Mouse (Mus musculus): Measurements from ENCODE around the gene Pld1. TPM values are rescaled to one million over a fixed set of nuclear protein-coding genes. Genes with fewer than 3 reads are reported as not detected.
A peak's percentile ranks its signal among the peaks of the same experiment; 100 is the strongest.

Gene Pld1
- polyA plus RNA-seq, 1 experiment from 2014 or later = 5.8 TPM

DNA sequence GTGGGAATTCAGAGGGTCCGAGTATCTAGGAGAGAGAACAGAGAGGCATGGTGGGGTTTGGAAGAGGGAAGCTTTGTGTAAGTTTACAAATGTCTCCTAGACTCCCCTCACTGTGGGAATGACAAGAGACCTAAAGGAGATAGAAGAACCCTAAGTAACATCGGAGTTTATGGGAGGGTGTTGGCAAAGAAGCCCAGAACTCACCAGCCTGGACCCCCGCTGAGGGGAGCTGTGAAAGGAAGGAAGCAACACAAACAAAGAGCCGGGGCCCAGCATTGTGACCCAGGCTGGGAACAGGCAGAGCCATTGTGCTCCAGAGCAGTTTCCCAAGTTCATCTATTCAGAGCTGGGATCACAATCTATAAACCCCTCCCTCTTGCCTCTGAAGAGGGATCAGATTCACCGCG lies 25.3 kb downstream of the Pld1 start:
- Histone ChIP-seq H3K4me3 (ENCODE audit: low read depth, low read length) (no peak overlapping the region), H3K9me3 (ENCODE audit: control insufficient read depth, low read length) (no peaks in the 10 kb centered on the region), H3K4me1 (replicated peaks; ENCODE audit: control insufficient read depth, insufficient read depth) (no peaks in the 10 kb centered on the region), H3K36me3 (ENCODE audit: control insufficient read depth, insufficient read depth, low read length) (no peaks in the 10 kb centered on the region), H3K4me2 (replicated peaks; ENCODE audit: low read depth) (no peak overlapping the region), H3K9ac (ENCODE audit: low read length) (no peak overlapping the region), H3K27me3 (ENCODE audit: control insufficient read depth, insufficient read depth, low read length) (no peaks in the 10 kb centered on the region), H3K27ac (replicated peaks) (no peak overlapping the region)
- WGBS = 37% methylated on average over 6 of the region's 6 CpGs
- DNase-seq (ENCODE audit: low spot score) (no peak), ATAC-seq (ENCODE audit: low FRiP score, low TSS enrichment) (no peak)
- TF ChIP-seq EP300 (optimal IDR thresholded peaks at IDR 0.05) = no peak
- TF ChIP-seq CTCF (IDR thresholded peaks at IDR 0.05; ENCODE audit: low read depth) = no peak

DNA sequence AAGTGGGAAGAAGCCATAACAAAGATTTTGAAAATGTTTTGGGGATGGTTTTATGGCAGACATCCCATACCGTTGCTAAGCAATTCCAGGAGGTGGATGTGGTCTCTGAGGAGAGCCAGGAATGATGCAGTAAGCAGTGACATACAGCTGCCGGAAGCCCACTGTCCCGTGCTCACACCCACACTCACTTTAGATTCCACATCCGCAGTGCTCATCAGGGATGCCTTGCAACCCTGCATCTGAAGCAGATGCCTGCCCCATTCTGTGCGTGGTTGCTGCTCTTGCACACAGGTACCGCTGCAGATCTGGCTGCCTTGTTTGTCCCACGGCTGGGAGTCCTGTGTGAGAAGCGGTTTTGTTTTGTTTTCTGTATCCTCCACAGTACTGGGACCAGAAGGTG lies 30.2 kb downstream of the Pld1 start:
- Histone ChIP-seq H3K4me3 (ENCODE audit: low read depth, low read length) (no peak overlapping the region), H3K9me3 (ENCODE audit: control insufficient read depth, low read length) (no peaks in the 10 kb centered on the region), H3K4me2 (replicated peaks; ENCODE audit: low read depth) (no peak overlapping the region), H3K4me1 (replicated peaks; ENCODE audit: control insufficient read depth, insufficient read depth) (no peaks in the 10 kb centered on the region), H3K27me3 (ENCODE audit: control insufficient read depth, insufficient read depth, low read length) (no peaks in the 10 kb centered on the region), H3K9ac (ENCODE audit: low read length) (no peak overlapping the region), H3K36me3 (ENCODE audit: control insufficient read depth, insufficient read depth, low read length) (no peaks in the 10 kb centered on the region), H3K27ac (replicated peaks) (no peak overlapping the region)
- DNase-seq (ENCODE audit: low spot score) (no peak), ATAC-seq (ENCODE audit: low FRiP score, low TSS enrichment) (no peak)
- TF ChIP-seq CTCF (IDR thresholded peaks at IDR 0.05; ENCODE audit: low read depth) = no peak
- no peak for TF ChIP-seq EP300 (optimal IDR thresholded peaks at IDR 0.05)
- WGBS = 84% methylated on average over 8 of the region's 8 CpGs

DNA sequence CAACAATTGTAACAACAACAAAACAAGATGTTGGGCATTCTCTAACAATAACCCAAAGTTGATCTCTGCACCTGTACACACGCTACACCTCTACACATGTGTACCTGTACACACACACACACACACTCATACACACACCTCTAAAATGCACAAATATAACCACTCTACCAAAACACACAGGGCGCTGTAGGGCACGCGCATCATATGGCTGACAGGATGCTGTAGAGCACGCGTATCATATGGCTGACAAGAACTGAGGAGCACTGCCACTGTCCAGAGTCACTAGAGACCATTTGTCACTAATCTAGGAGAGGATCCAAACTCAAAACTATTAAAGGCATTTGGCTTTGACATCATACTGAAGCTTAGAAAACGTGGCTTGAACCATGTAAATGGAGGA lies 35.4 kb downstream of the Pld1 start:
- H3K4me2 ChIP-seq (replicated peaks; ENCODE audit: low read depth) = no peak overlapping the region
- no peaks in the 10 kb centered on the region; the same call in 1 of the 2 replicates for H3K36me3 ChIP-seq (ENCODE audit: control insufficient read depth, insufficient read depth, low read length)
- H3K9me3 ChIP-seq (ENCODE audit: control insufficient read depth, low read length) = no peaks in the 10 kb centered on the region
- TF ChIP-seq EP300 (optimal IDR thresholded peaks at IDR 0.05) = no peak
- no peak for DNase-seq (ENCODE audit: low spot score)
- no peak overlapping the region for H3K27ac ChIP-seq (replicated peaks)
- no peak overlapping the region for H3K4me3 ChIP-seq (ENCODE audit: low read depth, low read length)
- H3K4me1 ChIP-seq (replicated peaks; ENCODE audit: control insufficient read depth, insufficient read depth) = no peaks in the 10 kb centered on the region
- 84% methylated on average over 7 of the region's 7 CpGs for WGBS
- H3K27me3 ChIP-seq (ENCODE audit: control insufficient read depth, insufficient read depth, low read length) = no peaks in the 10 kb centered on the region
- ATAC-seq (ENCODE audit: low FRiP score, low TSS enrichment) = no peak
- H3K9ac ChIP-seq (ENCODE audit: low read length) = no peak overlapping the region

DNA sequence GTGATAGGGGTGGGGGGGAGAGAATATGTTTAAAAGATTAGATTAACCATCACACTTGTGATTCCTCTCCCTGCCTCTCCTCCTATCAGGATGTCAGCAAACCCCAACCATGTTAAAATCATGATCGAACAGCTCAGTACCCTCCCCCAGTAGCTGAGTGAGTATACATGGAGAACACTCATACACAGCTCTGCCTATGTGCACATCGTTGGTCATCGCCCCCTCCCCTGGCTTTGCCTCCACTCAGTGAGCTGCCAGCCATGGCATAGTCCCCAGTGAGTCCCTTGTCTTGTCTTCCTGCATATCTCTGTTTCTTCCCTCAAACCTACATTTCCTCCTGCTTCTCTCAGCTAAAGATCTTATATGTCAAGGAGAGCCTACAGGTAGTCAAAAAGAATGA lies 36.5 kb downstream of the Pld1 start:
- no peaks in the 10 kb centered on the region for H3K9me3 ChIP-seq (ENCODE audit: control insufficient read depth, low read length)
- no peak overlapping the region for H3K27ac ChIP-seq (replicated peaks)
- H3K4me1 ChIP-seq (replicated peaks; ENCODE audit: control insufficient read depth, insufficient read depth) = no peaks in the 10 kb centered on the region
- H3K36me3 ChIP-seq (ENCODE audit: control insufficient read depth, insufficient read depth, low read length) = no peaks in the 10 kb centered on the region; the same call in 1 of the 2 replicates
- DNase-seq (ENCODE audit: low spot score) = no peak
- no peaks in the 10 kb centered on the region for H3K27me3 ChIP-seq (ENCODE audit: control insufficient read depth, insufficient read depth, low read length)
- ATAC-seq (ENCODE audit: low FRiP score, low TSS enrichment) = no peak
- 92% methylated on average over 3 of the region's 3 CpGs for WGBS
- H3K9ac ChIP-seq (ENCODE audit: low read length) = no peak overlapping the region
- no peak overlapping the region for H3K4me2 ChIP-seq (replicated peaks; ENCODE audit: low read depth)
- H3K4me3 ChIP-seq (ENCODE audit: low read depth, low read length) = no peak overlapping the region
- TF ChIP-seq EP300 (optimal IDR thresholded peaks at IDR 0.05) (no peak), CTCF (IDR thresholded peaks at IDR 0.05; ENCODE audit: low read depth) (no peak)

GRCm38 (mm10) chr3:27976931-27977544 lies 38.5 kb downstream of the Pld1 start:
- Histone ChIP-seq H3K4me1 (replicated peaks; ENCODE audit: control insufficient read depth, insufficient read depth) (no peaks in the 10 kb centered on the region), H3K9me3 (ENCODE audit: control insufficient read depth, low read length) (no peaks in the 10 kb centered on the region), H3K36me3 (ENCODE audit: control insufficient read depth, insufficient read depth, low read length) (no peaks in the 10 kb centered on the region; the same call in 1 of the 2 replicates), H3K4me3 (ENCODE audit: low read depth, low read length) (no peak overlapping the region), H3K4me2 (replicated peaks; ENCODE audit: low read depth) (no peak overlapping the region), H3K27ac (replicated peaks) (no peak overlapping the region), H3K27me3 (ENCODE audit: control insufficient read depth, insufficient read depth, low read length) (no peaks in the 10 kb centered on the region), H3K9ac (ENCODE audit: low read length) (no peak overlapping the region)
- 78% methylated on average over 10 of the region's 10 CpGs for WGBS
- TF ChIP-seq EP300 (optimal IDR thresholded peaks at IDR 0.05) (no peak), CTCF (IDR thresholded peaks at IDR 0.05; ENCODE audit: low read depth) (no peak)
- DNase-seq (ENCODE audit: low spot score) (no peak), ATAC-seq (ENCODE audit: low FRiP score, low TSS enrichment) (no peak)

DNA sequence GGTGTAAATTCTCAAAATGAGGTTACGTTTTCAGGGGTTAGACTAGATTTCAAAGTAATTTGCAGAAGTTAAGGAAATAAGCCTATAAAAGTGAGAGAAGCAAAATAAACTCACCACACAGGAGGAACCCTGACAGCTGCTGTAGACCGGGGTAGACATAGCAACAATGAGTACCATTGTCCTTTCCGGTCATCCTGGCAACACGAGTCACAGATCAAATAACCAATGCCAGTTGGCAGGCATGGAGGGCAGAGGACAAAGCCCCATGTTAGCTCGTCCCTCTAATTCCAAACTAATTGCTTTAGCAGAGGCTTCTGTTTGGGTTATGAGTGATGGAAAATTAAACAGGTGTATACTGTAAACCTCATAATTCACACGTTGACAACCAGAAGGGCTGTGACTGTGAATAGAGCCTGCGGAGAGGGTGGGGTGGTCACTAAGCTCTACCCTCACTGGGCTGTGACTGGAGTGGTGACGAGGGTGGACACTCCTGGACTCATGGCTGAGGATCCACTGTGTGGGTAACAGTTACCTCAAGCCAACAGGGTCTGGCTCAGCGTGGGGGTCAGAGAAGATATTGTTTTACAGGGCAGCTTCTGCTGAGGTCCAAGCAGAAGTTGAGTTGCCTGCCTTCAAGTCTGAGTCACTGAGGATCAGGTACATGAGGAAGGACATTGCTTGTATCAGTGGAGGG lies 39.7 kb downstream of the Pld1 start:
- DNase-seq (ENCODE audit: low spot score) (no peak), ATAC-seq (ENCODE audit: low FRiP score, low TSS enrichment) (0 out of 2 replicates have a peak, but pooled peaks have one; percentile 11)
- TF ChIP-seq CTCF (IDR thresholded peaks at IDR 0.05; ENCODE audit: low read depth) = no peak
- TF ChIP-seq EP300 (optimal IDR thresholded peaks at IDR 0.05) = no peak
- 64% methylated on average over 9 of the region's 9 CpGs for WGBS
- H3K27me3 ChIP-seq (ENCODE audit: control insufficient read depth, insufficient read depth, low read length) = no peaks in the 10 kb centered on the region
- no peak overlapping the region for H3K4me2 ChIP-seq (replicated peaks; ENCODE audit: low read depth)
- H3K9me3 ChIP-seq (ENCODE audit: control insufficient read depth, low read length) = no peaks in the 10 kb centered on the region
- H3K27ac ChIP-seq (replicated peaks) = no peak overlapping the region
- H3K4me1 ChIP-seq (replicated peaks; ENCODE audit: control insufficient read depth, insufficient read depth) = no peaks in the 10 kb centered on the region; the same call in 1 of the 2 replicates
- H3K36me3 ChIP-seq (ENCODE audit: control insufficient read depth, insufficient read depth, low read length) = no peaks in the 10 kb centered on the region; the same call in 1 of the 2 replicates
- H3K4me3 ChIP-seq (ENCODE audit: low read depth, low read length) = no peak overlapping the region
- no peak overlapping the region for H3K9ac ChIP-seq (ENCODE audit: low read length)
